11 mouse cellular contexts compared by ENCODE assay signal in the genomic region with DNA sequence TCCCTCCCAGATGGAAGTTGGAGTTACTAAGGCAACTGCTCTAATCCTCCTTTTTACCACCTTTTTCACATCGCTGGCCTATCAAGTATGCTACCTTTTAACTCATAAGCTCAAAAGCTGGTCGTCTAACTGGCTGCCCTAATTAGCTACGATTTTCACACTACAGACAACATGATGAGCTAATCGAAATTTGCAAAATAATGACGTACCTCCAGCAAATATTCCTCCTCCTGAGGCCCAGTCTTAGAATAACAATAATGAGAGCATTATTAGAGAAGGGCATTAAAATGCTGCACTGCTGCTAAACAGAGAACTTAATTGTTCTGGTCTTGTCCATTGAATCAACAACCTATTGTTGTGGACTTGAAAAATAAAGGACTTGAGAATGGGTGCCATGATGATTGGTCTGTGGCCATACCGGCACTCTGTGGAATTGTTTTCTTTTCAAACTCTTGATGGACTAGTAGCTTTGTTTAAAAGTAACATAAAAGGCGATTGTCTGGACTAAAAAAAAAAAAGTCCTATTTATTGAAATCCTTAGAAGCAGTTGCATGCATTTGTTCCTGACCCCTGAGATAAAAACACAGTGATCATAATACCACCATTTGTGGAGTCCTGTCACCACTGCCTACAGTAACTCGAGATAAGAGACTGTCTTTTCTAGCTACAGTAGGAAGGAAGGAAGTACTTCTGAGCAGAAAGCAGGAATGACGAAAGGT.
DNase-seq lines count a peak whose midpoint lies in the region; ATAC-seq and TF ChIP-seq lines count a peak whose summit lies in the region.
"Had no signal": no experiment of that assay in that cellular context is flagged by ENCODE, and none has a peak within 500 bp of the region (broad histone marks: within the 10 kb centered on the region; RNA-seq: fewer than 3 reads in every experiment).

No protein-coding gene starts in this region.

- H3K27ac ChIP-seq in kidney, postnatal 0 days = 0 out of 2 replicates have a peak overlapping the region, but pooled peaks have one; percentile 62
- H3K27ac ChIP-seq in forebrain, embryonic 15.5 days (replicated peaks) = peak overlapping the region; percentile 70
- peak overlapping the region; percentile 77 for H3K27ac ChIP-seq in midbrain, embryonic 12.5 days (replicated peaks)
- H3K27ac ChIP-seq in cerebellum, adult 2 months (ENCODE audit: insufficient read depth, low read length) = no peak overlapping the region
- H3K27ac ChIP-seq: heart, embryonic 15.5 days had no signal

- no peaks in the 10 kb centered on the region for H3K36me3 ChIP-seq in kidney, postnatal 0 days (ENCODE audit: insufficient read depth, low read length)
- H3K36me3 ChIP-seq in forebrain, embryonic 15.5 days = no peaks in the 10 kb centered on the region
- H3K36me3 ChIP-seq in midbrain, embryonic 12.5 days = no peaks in the 10 kb centered on the region
- H3K36me3 ChIP-seq: heart, embryonic 15.5 days had no signal

- DNase-seq in kidney, postnatal 0 days (ENCODE audit: low spot score) = peak; percentile 44
- DNase-seq in kidney, adult 8-10 months = no peak
- DNase-seq in ZHBTc4 (ENCODE audit: low read depth, low spot score) (peak; percentile 49), adipocyte (ENCODE audit: low spot score) (no peak)
- DNase-seq in cerebellum, adult 2 months = no peak
- no peak for DNase-seq in ovary, postnatal 10 days (ENCODE audit: low spot score)
- DNase-seq: lung, adult 2 months; spleen, adult 18-20 months had no signal

- no peaks in the 10 kb centered on the region for H3K4me1 ChIP-seq in kidney, postnatal 0 days (replicated peaks; ENCODE audit: insufficient read depth, low read length)
- peaks cover 39% of the 10 kb centered on the region for H3K4me1 ChIP-seq in forebrain, embryonic 15.5 days
- H3K4me1 ChIP-seq in midbrain, embryonic 12.5 days = peaks cover 46% of the 10 kb centered on the region
- no peaks in the 10 kb centered on the region for H3K4me1 ChIP-seq in cerebellum, adult 2 months (ENCODE audit: control insufficient read depth, insufficient read depth, low read length)

- H3K9ac ChIP-seq in kidney, postnatal 0 days (ENCODE audit: low read depth, low read length) = no peak overlapping the region
- H3K9ac ChIP-seq in forebrain, embryonic 15.5 days (replicated peaks) = no peak overlapping the region
- no peak overlapping the region for H3K9ac ChIP-seq in midbrain, embryonic 12.5 days (replicated peaks)
- H3K9ac ChIP-seq: heart, embryonic 15.5 days had no signal

- 35% methylated on average over 9 of the region's 9 CpGs for WGBS in kidney, postnatal 0 days
- 5% methylated on average over 9 of the region's 9 CpGs for WGBS in forebrain, embryonic 15.5 days
- 7% methylated on average over 9 of the region's 9 CpGs for WGBS in midbrain, embryonic 12.5 days
- 51% methylated on average over 9 of the region's 9 CpGs for WGBS in cerebellum, adult 2 months

- H3K9me3 ChIP-seq in kidney, postnatal 0 days (replicated peaks; ENCODE audit: low read length) = no peaks in the 10 kb centered on the region
- no peaks in the 10 kb centered on the region for H3K9me3 ChIP-seq in forebrain, embryonic 15.5 days
- no peaks in the 10 kb centered on the region for H3K9me3 ChIP-seq in midbrain, embryonic 12.5 days
- H3K9me3 ChIP-seq: heart, embryonic 15.5 days had no signal

- H3K27me3 ChIP-seq in kidney, postnatal 0 days (ENCODE audit: insufficient read depth, low read length) = no peaks in the 10 kb centered on the region
- no peaks in the 10 kb centered on the region for H3K27me3 ChIP-seq in forebrain, embryonic 15.5 days
- no peaks in the 10 kb centered on the region for H3K27me3 ChIP-seq in midbrain, embryonic 12.5 days
- no peaks in the 10 kb centered on the region for H3K27me3 ChIP-seq in cerebellum, adult 2 months (ENCODE audit: control insufficient read depth, insufficient read depth, low read length)
- H3K27me3 ChIP-seq: heart, embryonic 15.5 days had no signal

- ATAC-seq in kidney, postnatal 0 days (replicated peaks; ENCODE audit: low FRiP score, low read depth) = no peak
- peak; percentile 81 for ATAC-seq in forebrain, embryonic 15.5 days (replicated peaks)
- peak; percentile 83 for ATAC-seq in midbrain, embryonic 12.5 days (ENCODE audit: low FRiP score, low read depth)

- H3K4me2 ChIP-seq in kidney, postnatal 0 days (ENCODE audit: low read length) = 0 out of 2 replicates have a peak overlapping the region, but pooled peaks have one; percentile 11
- no peak overlapping the region for H3K4me2 ChIP-seq in forebrain, embryonic 15.5 days (replicated peaks)
- H3K4me2 ChIP-seq in midbrain, embryonic 12.5 days (replicated peaks) = peak overlapping the region; percentile 30
- H3K4me2 ChIP-seq: heart, embryonic 15.5 days had no signal

- no peak for TF ChIP-seq POLR2A in cerebellum, adult 2 months (IDR thresholded peaks at IDR 0.05; ENCODE audit: borderline replicate concordance, insufficient read depth, low read length)

- TF ChIP-seq CTCF in kidney, postnatal 0 days (IDR thresholded peaks at IDR 0.05; ENCODE audit: low read depth) = no peak
- TF ChIP-seq CTCF in cerebellum, adult 2 months (IDR thresholded peaks at IDR 0.05; ENCODE audit: borderline replicate concordance, insufficient read depth, low read depth, low read length) = no peak

- H3K4me3 ChIP-seq in kidney, postnatal 0 days (replicated peaks; ENCODE audit: low read depth, low read length) = no peak overlapping the region
- no peak overlapping the region for H3K4me3 ChIP-seq in forebrain, embryonic 15.5 days
- no peak overlapping the region for H3K4me3 ChIP-seq in midbrain, embryonic 12.5 days
- no peak overlapping the region for H3K4me3 ChIP-seq in cerebellum, adult 2 months (replicated peaks; ENCODE audit: insufficient read depth, low read depth, low read length)
- H3K4me3 ChIP-seq: heart, embryonic 15.5 days had no signal

Comparison
In these comparisons a context has a peak if more than half of its experiments do, and no peak if none do; other contexts are left out.
1. DNase-seq: peak in kidney, postnatal 0 days (single experiment) and ZHBTc4 (single experiment); none in kidney, adult 8-10 months (0 of 2), cerebellum, adult 2 months (0 of 2), ovary, postnatal 10 days (single experiment) and adipocyte (single experiment).